Mouse (Mus musculus) gastrocnemius, adult 2 months (tissue): ENCODE measurements around the gene Crk. TPM values are rescaled to one million over a fixed set of nuclear protein-coding genes. Genes with fewer than 3 reads are reported as not detected.
A peak's percentile ranks its signal among the peaks of the same experiment; 100 is the strongest.

Experiments used
- DNase-seq: peaks from one replicate; pipeline ENCODE4 v3.0.0; 2022
- H3K27ac ChIP-seq: fragments of 200-600 bp; 2 replicates; pipeline ENCODE4 v1.8.1; 2022; ENCODE audit warnings: mild to moderate bottlenecking
- H3K4me3 ChIP-seq: fragments of 200-600 bp; 2 replicates; pipeline ENCODE4 v1.8.1; 2022; ENCODE audit warnings: mild to moderate bottlenecking, moderate library complexity
- CTCF ChIP-seq: fragments of 200-600 bp; IDR thresholded peaks from 2 replicates; pipeline ENCODE4 v1.8.1; 2022; ENCODE audit warnings: antibody characterized with exemption, mild to moderate bottlenecking, moderate library complexity
- intact Hi-C: fragments of 180-260 bp; cut with DNase I; formaldehyde crosslinking; loops from one replicate; pipeline ENCODE4 v1.15.1; 2025
- long read RNA-seq, 2 experiments: library from polyadenylated mRNA; stranded (forward); transcript quantifications; one replicate each; pipeline ENCODE4 v2.0.0; 2021
- total RNA-seq, 2 experiments: library from RNA; stranded (reverse); gene quantifications; 2 replicates each; pipeline ENCODE4 v1.2.3; 2021

Gene Crk
- total RNA-seq: 10 to 100 TPM; 53.4 to 64.3 TPM
- long read RNA-seq, experiment 1, full-length matches to known transcripts: 76 of 85 reads
- long read RNA-seq, experiment 1, partial matches to known transcripts: 8 of 85 reads
- long read RNA-seq, experiment 1, other reads (novel, unspliced or antisense): 1 of 85 reads
- long read RNA-seq, experiment 2, full-length matches to known transcripts: 46 of 51 reads
- long read RNA-seq, experiment 2, partial matches to known transcripts: 5 of 51 reads
- long read RNA-seq, experiment 2, other reads (novel, unspliced or antisense): 0 of 51 reads

DNA sequence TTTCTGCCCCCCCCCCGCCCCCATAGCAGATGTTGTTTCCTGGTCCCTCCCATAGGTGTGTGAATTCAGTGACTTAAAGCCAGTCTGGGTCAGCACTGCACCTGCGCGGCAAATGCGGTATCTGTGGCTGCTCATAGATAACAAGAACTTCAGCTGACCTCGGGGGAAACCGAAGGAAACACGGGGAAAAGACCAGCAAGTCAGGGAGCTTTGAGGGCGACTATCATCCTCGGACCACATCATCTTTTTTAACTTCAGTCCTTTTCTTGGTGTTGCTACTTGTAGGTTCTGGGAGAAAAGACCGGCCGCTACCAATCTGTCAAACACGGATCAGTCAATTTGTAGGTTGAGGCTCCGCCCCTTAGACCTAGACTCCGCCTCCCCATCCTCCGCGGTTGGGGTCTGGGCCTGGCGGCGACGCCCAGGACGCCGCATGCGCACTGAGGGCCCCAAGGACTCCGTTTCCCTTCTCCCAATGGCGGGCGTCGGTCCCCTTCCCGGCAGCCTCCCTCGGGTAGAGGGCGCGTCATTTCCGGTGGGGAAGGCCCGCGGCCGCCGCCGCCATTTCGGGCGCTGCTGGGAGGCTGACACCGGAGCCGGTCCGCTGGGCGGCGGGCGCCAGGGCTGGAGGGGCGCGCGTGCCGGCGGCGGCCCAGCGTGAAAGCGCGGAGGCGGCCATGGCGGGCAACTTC is at the start of gene Crk:
Gene Crk (plus strand): TSS at position 513 of the 692 bp plus-strand sequence.
- Histone ChIP-seq H3K4me3 (peak within 1 kb of the TSS; percentile 100), H3K27ac (peak within 1 kb of the TSS; percentile 99)
- no peak for TF ChIP-seq CTCF
- peak; percentile 100 for DNase-seq
- intact Hi-C loops: loop anchor here (1.0 to 2.0 kb wide), 2 partner anchors 22 to 48 kb away; no protein-coding TSS in a partner anchor

DNA sequence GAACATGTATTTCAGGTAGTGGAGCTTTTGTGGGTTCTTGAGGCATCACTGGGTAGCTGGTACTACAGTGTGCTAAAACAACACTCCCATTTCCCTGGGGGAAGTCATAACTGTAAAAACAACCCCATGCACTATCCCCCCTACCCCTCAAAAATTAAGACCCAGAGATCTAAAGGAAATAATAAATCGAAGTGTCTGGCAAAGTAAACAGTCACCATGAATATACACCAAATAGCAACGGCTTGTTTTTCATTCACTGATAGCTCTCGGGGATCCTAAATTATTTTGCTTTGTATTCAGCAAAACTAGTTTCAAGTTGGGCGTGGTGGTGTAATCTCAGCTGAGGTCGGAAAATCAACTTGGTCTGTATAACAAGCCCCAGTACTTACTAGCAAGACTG is 49.0 kb upstream of the Crk start:
- TF ChIP-seq CTCF: no peak
- no peak for DNase-seq
- H3K4me3 ChIP-seq: peak overlapping the region; percentile 83
- intact Hi-C loops: loop anchor here (5.0 kb wide), 1 partner anchor 122 kb away; no protein-coding TSS in a partner anchor
- H3K27ac ChIP-seq: peak overlapping the region; percentile 85

DNA sequence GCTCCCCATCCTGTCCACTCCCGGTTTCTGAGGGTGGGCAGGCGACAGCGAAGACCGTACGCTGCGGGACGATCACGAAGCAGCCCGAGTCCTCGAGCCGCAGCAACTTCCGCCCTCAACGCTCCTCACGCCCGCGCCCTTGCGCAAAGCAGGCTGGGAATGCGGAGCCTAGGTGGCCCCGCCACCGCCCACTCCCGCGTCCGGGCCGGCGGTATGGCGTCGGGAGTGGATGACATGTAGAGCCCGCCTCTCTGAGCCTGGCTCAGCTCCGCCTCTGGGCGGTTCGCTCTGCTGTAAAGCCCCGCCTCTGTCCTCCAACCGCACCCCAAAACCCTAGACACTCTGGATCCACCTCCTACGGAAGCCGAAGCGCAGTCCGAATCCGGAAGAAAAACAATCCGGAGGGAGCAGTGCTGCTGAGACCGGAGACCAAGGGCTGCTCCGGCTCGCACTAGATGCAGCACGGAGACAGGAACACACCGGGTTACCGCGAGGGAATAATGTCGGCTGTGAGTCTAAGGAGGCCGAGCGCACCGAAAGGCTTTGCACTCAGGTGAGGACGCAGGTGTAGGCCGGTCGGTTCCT is 48.3 kb upstream of the Crk start, which contains the start of gene Inpp5k:
Gene Inpp5k (plus strand): TSS at position 344 of the 585 bp plus-strand sequence.
- intact Hi-C loops: loop anchor here (1.0 to 5.0 kb wide), 2 partner anchors 49 to 122 kb away; partner anchors contain the start of gene Crk

DNA sequence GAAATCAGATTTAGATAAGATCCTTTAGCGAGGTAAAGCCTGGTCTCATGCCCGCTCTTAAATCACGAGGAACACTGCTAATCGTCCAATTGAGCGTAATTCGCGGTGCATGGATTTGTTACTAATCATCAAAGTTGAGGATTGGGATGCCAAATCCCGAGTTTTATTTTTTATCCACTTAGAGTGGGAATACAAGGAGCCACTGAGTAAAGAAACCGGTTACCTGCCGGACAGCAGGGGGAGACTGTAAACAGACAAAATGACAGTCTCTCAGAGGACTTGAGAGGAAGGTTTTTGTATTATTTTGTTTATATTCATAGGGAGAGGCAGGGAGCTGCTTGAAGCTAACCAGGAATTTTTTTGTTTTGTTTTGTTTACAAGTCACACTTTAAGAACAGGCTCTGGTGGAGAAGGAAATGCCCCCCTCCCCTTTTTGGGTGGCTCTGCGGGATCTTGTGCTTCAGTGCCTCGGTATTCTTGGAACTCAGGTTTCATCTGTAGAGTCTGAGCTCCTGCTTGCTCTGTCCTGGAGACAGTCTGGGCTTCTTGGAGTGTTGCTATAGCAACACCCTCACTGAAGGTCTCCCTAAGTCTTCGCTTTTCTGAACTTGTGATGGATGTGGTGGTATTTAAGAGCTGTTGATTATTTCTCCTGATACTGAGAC is 47.4 kb upstream of the Crk start:
- TF ChIP-seq CTCF: peak; percentile 69
- H3K27ac ChIP-seq: peak overlapping the region; percentile 85
- peak overlapping the region; percentile 83 for H3K4me3 ChIP-seq
- intact Hi-C loops: loop anchor here (1.0 to 5.0 kb wide), 2 partner anchors 48 to 121 kb away; partner anchors contain the start of gene Crk
- DNase-seq: no peak

More for the DNA sequence above, 48.3 kb upstream of the Crk start, which contains the start of gene Inpp5k:
- DNase-seq: peak; percentile 97
- Histone ChIP-seq H3K27ac (peak within 1 kb of the TSS; percentile 85), H3K4me3 (peak within 1 kb of the TSS; percentile 83)
- TF ChIP-seq CTCF: no peak

DNA sequence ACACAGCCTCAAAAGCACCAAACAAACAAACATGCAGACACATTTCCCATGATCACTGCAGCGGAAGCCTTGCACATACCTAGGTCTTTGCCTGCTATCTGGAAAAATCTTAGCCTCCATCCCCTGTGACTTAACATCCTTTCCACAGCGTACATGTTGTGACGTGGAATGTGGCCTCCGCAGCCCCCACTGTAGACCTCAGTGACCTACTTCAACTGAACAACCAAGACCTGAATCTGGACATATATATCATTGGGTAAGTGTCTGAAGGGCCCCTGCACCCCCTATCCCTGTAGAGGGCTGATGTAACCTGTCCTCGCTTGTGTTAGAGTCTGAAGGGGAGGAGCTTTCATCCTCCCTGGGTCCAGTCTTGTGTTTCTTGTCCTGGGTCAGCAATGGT is 46.1 kb upstream of the Crk start:
- H3K27ac ChIP-seq: peak overlapping the region; percentile 85; the same call in 1 of the 2 replicates
- no peak for TF ChIP-seq CTCF
- intact Hi-C loops: loop anchor here (5.0 kb wide), 1 partner anchor 119 kb away; no protein-coding TSS in a partner anchor
- no peak for DNase-seq
- no peak overlapping the region; the same call in 1 of the 2 replicates for H3K4me3 ChIP-seq

DNA sequence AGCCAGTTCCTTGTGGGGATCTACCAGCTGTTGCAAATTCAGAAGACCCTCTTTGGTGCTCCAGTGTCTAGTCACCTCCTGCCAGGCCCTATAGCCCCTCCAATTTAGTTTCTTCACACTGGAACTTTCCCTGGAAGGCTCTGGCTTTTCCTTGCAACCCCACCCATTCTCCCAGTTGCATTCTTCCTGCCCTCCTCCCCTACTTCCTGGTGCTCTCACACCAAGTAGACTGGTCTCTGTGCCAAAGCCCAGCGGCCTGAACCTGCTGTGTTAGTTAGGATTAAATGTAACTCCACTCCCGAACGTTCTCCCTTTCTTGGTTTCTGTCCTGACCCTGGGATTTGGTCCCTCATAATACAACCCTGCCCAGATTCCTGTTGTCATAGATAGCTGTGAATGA is 44.3 kb upstream of the Crk start:
- TF ChIP-seq CTCF: no peak
- no peak for DNase-seq
- peak overlapping the region; percentile 46 for H3K4me3 ChIP-seq
- H3K27ac ChIP-seq: peak overlapping the region; percentile 77
- intact Hi-C loops: loop anchor here (2.0 to 5.0 kb wide), 2 partner anchors 14 to 118 kb away; no protein-coding TSS in a partner anchor

DNA sequence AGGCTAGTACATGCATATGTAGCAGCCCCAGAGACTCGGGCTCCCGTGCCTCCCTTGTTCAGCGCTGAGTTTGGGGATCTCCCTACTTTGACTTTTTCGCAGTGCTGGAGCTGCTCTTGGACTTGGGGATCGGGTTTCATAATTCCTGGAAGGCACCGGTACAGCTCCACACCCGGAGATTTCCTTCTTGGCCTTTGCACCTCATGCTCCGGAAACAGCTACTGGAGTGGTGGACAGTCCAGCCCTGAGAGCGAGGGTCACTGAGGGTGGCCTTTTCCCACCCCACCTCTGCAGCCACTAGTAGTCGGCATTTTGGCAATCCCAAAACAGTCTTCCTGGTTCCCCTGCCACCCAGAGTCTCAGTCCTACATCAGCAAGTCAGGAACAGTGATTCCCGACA is 43.7 kb upstream of the Crk start:
- Histone ChIP-seq H3K4me3 (peak overlapping the region; percentile 46), H3K27ac (peak overlapping the region; percentile 77)
- intact Hi-C loops: loop anchor here (2.0 kb wide), 1 partner anchor 13 kb away; no protein-coding TSS in a partner anchor
- TF ChIP-seq CTCF: no peak
- DNase-seq: peak; percentile 59

DNA sequence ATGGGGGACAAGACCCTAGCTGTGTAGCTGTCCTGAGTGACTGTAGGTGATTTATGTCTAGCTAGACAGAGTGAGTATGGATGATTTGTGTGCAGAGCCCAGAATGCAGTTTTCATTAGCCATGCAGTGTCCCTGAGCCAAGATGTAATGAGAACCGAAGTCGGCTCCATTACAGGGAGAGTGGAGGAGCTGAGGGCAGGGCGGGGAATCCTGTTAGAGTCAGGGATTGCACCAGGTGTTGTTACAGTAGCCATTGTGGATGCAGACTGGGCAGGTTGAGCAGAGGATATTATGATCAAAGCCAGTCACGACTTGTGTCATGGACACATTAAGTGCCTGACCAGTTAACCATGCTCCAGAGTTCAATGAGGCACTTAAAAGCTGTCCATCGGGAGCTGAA is 35.7 kb upstream of the Crk start:
- intact Hi-C loops: no loop called here
- Histone ChIP-seq H3K27ac (0 out of 2 replicates have a peak overlapping the region, but pooled peaks have one; percentile 21), H3K4me3 (no peak overlapping the region)
- peak; percentile 61 for DNase-seq
- TF ChIP-seq CTCF: no peak

DNA sequence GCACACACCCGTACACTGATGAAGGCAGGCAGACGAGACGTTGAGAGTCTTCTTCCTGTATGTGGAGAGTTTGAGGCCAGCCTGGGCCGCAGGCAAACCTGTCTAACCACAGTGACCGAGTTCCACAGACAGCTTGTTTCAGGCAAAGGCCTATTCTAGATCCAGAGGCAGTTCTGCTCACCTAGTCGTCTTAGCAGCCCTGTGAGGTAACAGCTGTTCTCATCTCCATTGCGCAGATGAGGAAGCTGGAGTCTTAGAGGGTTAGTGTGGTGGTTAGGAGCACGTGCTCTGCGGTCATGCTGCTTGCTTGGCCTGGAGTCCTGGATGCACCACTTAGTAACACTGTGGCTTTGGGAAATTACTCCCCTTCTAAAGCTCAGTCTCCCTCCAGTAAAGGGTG is 34.4 kb upstream of the Crk start:
- no peak for TF ChIP-seq CTCF
- H3K27ac ChIP-seq: no peak overlapping the region
- no peak overlapping the region for H3K4me3 ChIP-seq
- intact Hi-C loops: no loop called here
- DNase-seq: no peak

DNA sequence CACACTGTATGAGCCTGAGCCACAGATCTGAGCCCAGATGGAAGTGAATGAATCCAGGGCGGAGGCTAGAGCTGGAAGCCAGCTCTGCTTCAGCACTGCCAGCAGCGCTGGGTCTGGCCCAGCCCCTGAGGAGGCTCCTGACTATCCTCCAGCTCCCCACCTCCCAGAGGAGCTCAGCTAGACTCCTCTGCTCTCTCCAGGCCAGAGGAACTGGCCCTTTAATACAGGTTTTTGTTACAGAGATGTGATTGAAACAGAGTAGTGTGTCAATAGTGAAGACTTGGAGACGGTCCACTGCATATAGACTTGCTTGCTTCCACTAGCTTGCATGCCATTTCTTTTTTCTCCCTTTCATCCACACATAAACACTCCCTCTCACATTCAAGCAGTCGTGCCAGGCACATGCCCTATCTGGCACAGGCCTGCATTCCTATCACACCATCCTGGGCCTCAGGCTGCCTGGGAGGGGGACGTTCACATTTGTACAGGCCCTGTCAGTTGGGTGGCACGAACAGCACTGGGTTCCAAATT is 31.3 kb upstream of the Crk start:
- H3K27ac ChIP-seq: peak overlapping the region; percentile 98
- no peak for TF ChIP-seq CTCF
- intact Hi-C loops: loop anchor here (2.0 kb wide), 1 partner anchor 13 kb away; no protein-coding TSS in a partner anchor
- 0 out of 2 replicates have a peak overlapping the region, but pooled peaks have one; percentile 1 for H3K4me3 ChIP-seq
- peak; percentile 87 for DNase-seq

DNA sequence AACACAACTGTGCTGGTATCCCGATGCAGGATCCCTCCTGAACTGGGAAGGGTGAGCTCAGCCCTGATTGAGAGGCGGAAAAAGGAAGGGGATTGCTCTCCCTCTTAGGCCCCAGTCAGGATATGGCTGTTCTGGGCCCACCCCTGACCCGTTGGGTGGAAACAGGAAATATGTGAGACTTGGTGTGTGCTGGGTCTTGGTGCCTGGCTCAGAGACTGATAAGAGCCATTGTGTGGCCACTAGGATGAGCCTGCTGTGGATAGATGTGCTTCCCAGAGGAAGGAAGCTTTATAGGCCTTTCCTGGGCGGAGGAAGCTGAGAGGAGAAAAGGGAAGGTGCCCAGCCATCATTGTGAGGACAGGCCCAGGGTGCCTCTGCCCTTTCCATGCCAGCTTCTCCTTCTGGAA is 29.9 kb upstream of the Crk start:
- intact Hi-C loops: loop anchor here (2.0 kb wide), 1 partner anchor 14 kb away; no protein-coding TSS in a partner anchor
- no peak for DNase-seq
- no peak for TF ChIP-seq CTCF
- H3K27ac ChIP-seq: peak overlapping the region; percentile 98
- no peak overlapping the region for H3K4me3 ChIP-seq
